Mouse (Mus musculus): ENCODE results near the gene Gm8212.
"Not testable (repeated sequence)": the region's sequence is repeated elsewhere in the genome, so short reads cannot be mapped to it uniquely, and the experiment has no call there.

The Gm8212 gene

DNA sequence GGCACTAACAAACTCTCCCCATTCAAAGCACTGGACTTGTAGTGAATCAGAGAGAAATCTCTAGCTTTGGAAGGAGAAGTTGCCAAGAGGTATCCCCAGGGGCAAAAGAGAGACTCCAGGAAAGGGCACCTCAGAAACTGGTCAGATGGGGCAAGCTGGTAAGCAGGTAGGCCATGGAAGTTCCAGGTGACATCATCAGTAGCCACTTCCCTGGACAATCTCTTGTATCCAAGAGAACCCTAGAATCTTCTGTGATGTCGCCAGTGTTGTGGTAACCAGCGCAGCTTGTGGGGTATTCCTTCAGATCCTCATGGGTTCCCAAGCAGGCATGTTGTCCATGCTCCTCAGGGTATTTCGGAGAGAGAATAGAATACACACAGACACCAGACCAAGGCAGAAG lies at the start of gene Gm8212:
Gm8212 (plus strand) TSS at position 301 of the 400 bp plus-strand sequence.
- DNase-seq (ENCODE audit: low spot score in 2 of 2): not testable (repeated sequence)

DNA sequence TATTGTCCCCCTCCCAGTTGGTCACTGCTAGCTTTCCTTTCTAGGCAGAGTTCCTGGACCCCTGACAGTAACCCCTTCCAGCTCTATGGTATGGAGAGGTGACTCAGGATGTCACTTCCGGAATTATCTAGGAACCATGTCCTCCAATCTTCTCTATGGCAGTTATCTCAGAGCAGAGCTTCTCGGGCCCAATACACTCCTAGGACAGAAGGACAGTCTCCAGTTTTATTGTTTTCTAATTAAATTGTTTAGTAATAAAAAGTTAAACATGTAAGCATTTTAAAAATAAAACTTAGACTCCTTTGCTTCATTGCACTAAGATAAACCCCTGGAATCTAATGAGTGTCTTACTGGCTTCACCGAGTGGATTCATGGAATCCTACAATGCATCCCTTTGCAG lies 15.7 kb downstream of the Gm8212 start, which contains the start of gene 4930503E14Rik:
4930503E14Rik (minus strand) TSS at position 101 of the 400 bp plus-strand sequence.
- DNase-seq (ENCODE audit: low spot score in 2 of 2): not testable (repeated sequence)

DNA sequence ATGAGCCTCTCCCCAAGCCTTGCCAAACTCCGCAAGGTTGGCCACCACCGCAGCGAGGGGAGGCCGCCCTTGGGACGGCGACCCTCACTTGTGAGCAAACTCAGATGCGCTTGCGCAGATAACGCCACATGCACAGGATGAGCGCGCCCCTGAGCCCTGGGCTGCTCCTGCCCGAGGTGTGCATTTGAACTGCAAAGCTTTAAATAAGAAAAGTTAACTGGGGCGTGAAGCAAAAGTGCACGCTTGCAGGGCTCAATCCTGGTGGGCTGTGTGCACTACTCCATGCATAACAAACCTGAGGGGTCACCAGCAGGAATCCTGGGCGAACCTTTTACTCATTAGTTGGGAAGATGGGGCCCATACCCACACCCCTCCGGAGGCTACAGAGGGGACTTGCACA lies 50.6 kb downstream of the Gm8212 start:
- no peak for DNase-seq (ENCODE audit: low spot score in 2 of 2)
